Mouse (Mus musculus): ENCODE measurements around the gene Afap1l2. TPM values are rescaled to one million over a fixed set of nuclear protein-coding genes. Genes with fewer than 3 reads are reported as not detected.

Gene Afap1l2
- total RNA-seq, 1 experiment = 3.7 TPM

DNA sequence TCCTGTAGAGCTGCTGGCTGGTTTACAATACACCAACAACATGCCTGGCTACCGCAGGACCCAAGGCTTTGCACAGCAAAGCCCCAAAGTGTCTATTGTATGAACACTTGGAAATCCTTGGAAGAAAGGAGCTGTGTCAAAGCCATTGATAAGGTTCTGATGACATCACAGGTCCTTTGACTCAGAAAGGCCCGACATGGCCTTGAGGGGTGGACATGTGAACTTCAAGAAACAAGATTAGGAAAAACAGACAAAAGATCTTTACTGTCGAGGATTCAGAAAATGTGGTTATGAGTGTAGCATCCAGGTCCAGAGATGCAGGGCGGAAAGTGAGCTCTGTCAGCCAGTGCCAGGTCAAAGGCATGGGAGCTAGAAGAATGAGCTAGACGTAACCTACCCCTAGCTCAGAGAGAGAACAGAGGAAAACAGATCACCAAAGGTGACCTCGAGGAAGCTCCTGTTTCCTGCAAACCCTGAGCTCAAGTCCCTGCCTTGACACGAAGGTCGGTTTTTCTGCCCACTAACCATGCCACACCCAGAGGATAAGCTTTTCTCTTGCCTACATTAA is 15.0 kb downstream of the Afap1l2 start:
- in situ Hi-C loops (cut with MboI; ENCODE audit: low sequenced_read_pairs in 2 of 2, unreplicated experiment in 2 of 2) = no loop called here
- DNase-seq (ENCODE audit: low read depth, low spot score) = no peak
- peaks cover 0 to 18% of the 10 kb centered on the region in 2 experiments; a peak in 2 of 4 replicates for H3K4me1 ChIP-seq (ENCODE audit: control insufficient read depth in 2 of 2, insufficient read depth in 2 of 2, low read length in 2 of 2, poor library complexity in 1 of 2)
- TF ChIP-seq MAFK (IDR thresholded peaks at IDR 0.05; ENCODE audit: insufficient read depth, low read depth, low read length) (no peak), ZNF384 (IDR thresholded peaks at IDR 0.05; ENCODE audit: low read depth, low read length) (no peak), HCFC1 (IDR thresholded peaks at IDR 0.05; ENCODE audit: borderline replicate concordance, insufficient read depth, low read length) (no peak), ZC3H11A (IDR thresholded peaks at IDR 0.05; ENCODE audit: borderline replicate concordance, low read depth, low read length) (no peak), CHD2 (IDR thresholded peaks at IDR 0.05; ENCODE audit: low read depth, low read length) (no peak)
- no peak overlapping the region for H3K9ac ChIP-seq (ENCODE audit: insufficient read depth, low read depth, low read length, poor library complexity, severe bottlenecking)
- H3K36me3 ChIP-seq (ENCODE audit: control insufficient read depth, insufficient read depth, low read length, poor library complexity, severe bottlenecking) = no peaks in the 10 kb centered on the region
- H3K4me3 ChIP-seq (ENCODE audit: insufficient read depth in 1 of 2, low read depth in 1 of 2, low read length in 2 of 2, poor library complexity in 1 of 2, severe bottlenecking in 1 of 2) = no peak overlapping the region
- H3K9me3 ChIP-seq (ENCODE audit: control insufficient read depth, insufficient read depth, low read depth, low read length) = no peaks in the 10 kb centered on the region
- H3K27ac ChIP-seq (ENCODE audit: insufficient read depth, low read depth, low read length, poor library complexity, severe bottlenecking) = no peak overlapping the region

DNA sequence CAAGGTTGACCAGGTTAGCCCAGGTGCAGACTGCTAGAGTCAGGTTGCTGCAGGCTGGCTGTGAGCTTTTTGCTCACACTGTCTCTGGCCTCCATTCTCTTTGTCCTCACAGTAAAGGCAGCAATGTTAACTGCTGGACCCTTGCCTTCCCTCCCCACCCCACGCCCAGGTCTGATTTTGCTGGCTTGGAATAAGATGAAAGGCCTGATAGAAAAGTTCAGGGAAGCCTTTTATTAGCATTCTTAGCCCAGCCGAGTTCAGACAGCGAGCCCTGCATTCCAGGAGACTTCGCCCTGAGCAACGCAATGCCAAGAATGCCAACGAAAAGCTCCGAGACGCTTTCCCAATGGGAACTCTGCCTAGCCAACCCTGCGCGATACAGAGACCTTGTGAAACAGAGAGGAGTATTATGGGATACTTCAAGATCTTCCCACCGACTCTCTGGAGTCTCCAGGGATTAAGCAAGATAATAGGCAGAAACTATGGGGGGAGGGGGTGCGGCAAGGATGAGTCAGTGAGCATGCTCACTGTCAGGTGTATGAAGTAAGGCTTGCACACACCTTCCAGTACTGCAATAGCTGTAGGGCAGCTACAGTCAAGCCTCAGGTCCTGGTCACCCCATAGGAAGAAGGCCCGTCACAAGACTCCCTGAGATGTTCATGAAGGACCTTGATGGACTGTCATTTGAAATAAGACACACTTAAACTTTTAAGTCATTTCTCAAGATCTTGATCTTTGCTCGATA is 17.5 kb downstream of the Afap1l2 start:
- Histone ChIP-seq H3K9ac (ENCODE audit: insufficient read depth, low read depth, low read length, poor library complexity, severe bottlenecking) (no peak overlapping the region), H3K4me3 (ENCODE audit: insufficient read depth in 1 of 2, low read depth in 1 of 2, low read length in 2 of 2, poor library complexity in 1 of 2, severe bottlenecking in 1 of 2) (no peak overlapping the region), H3K36me3 (ENCODE audit: control insufficient read depth, insufficient read depth, low read length, poor library complexity, severe bottlenecking) (no peaks in the 10 kb centered on the region), H3K27ac (ENCODE audit: insufficient read depth, low read depth, low read length, poor library complexity, severe bottlenecking) (no peak overlapping the region), H3K4me1 (ENCODE audit: control insufficient read depth in 2 of 2, insufficient read depth in 2 of 2, low read length in 2 of 2, poor library complexity in 1 of 2) (peaks cover 0 to 20% of the 10 kb centered on the region in 2 experiments; a peak in 1 of 4 replicates), H3K9me3 (ENCODE audit: control insufficient read depth, insufficient read depth, low read depth, low read length) (no peaks in the 10 kb centered on the region)
- peak; percentile 29 for DNase-seq (ENCODE audit: low read depth, low spot score)
- no peak for TF ChIP-seq MAFK (IDR thresholded peaks at IDR 0.05; ENCODE audit: insufficient read depth, low read depth, low read length)
- in situ Hi-C loops (cut with MboI; ENCODE audit: low sequenced_read_pairs in 2 of 2, unreplicated experiment in 2 of 2) = no loop called here

DNA sequence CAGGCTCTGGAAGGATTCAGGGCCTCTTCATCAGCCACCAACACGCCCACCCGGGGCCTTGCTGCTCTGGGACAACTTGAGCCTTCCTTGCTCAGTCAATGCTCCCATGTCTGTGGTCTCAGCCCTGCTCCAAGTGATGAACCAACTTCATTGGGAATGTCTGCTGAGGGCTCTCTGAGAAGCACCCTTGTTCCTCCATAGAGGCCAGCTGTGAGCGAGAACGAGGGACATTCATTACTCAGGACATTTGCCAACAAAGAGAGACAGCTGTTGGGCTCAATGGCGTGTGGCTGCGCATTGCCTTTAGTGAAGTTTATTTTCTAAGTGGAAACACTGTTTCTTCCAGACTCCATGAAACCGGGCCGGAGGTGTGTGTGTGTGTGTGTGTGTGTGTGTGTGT is 18.9 kb downstream of the Afap1l2 start:
- no peak for TF ChIP-seq CHD2 (IDR thresholded peaks at IDR 0.05; ENCODE audit: low read depth, low read length)
- TF ChIP-seq MAFK (IDR thresholded peaks at IDR 0.05; ENCODE audit: insufficient read depth, low read depth, low read length) = no peak
- no peak for TF ChIP-seq ZC3H11A (IDR thresholded peaks at IDR 0.05; ENCODE audit: borderline replicate concordance, low read depth, low read length)
- no peak for TF ChIP-seq ZNF384 (IDR thresholded peaks at IDR 0.05; ENCODE audit: low read depth, low read length)
- no peak for TF ChIP-seq HCFC1 (IDR thresholded peaks at IDR 0.05; ENCODE audit: borderline replicate concordance, insufficient read depth, low read length)
- DNase-seq (ENCODE audit: low read depth, low spot score) = no peak

DNA sequence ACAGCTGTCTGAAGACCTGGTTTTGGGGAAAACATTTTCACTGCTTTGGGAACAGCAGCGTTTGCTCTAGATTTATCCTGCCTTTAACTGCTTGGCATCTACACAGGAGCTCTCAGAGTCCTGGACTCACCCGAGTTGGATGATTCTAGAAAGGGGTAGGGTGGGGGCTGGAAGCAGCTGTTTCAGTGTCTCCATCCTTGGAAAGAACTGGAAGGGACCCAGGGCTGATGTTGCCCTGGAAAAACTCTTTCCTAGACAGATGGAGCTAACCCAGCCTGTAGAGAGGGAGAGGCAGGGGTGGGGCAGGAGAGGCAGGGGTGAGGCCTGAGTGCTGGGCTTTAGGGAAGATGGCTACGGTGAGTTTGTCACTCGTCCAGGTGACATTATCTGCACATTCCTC is 23.8 kb downstream of the Afap1l2 start:
- no peak for TF ChIP-seq CHD2 (IDR thresholded peaks at IDR 0.05; ENCODE audit: low read depth, low read length)
- TF ChIP-seq MAFK (IDR thresholded peaks at IDR 0.05; ENCODE audit: insufficient read depth, low read depth, low read length) = no peak
- TF ChIP-seq ZC3H11A (IDR thresholded peaks at IDR 0.05; ENCODE audit: borderline replicate concordance, low read depth, low read length) = no peak
- TF ChIP-seq HCFC1 (IDR thresholded peaks at IDR 0.05; ENCODE audit: borderline replicate concordance, insufficient read depth, low read length) = no peak
- TF ChIP-seq ZNF384 (IDR thresholded peaks at IDR 0.05; ENCODE audit: low read depth, low read length) = no peak
- Histone ChIP-seq H3K4me1 (ENCODE audit: control insufficient read depth in 2 of 2, insufficient read depth in 2 of 2, low read length in 2 of 2, poor library complexity in 1 of 2) (peaks cover 0 to 18% of the 10 kb centered on the region in 2 experiments; a peak in 1 of 4 replicates), H3K4me3 (ENCODE audit: insufficient read depth in 1 of 2, low read depth in 1 of 2, low read length in 2 of 2, poor library complexity in 1 of 2, severe bottlenecking in 1 of 2) (no peak overlapping the region), H3K9me3 (ENCODE audit: control insufficient read depth, insufficient read depth, low read depth, low read length) (no peaks in the 10 kb centered on the region), H3K36me3 (ENCODE audit: control insufficient read depth, insufficient read depth, low read length, poor library complexity, severe bottlenecking) (no peaks in the 10 kb centered on the region), H3K27ac (ENCODE audit: insufficient read depth, low read depth, low read length, poor library complexity, severe bottlenecking) (no peak overlapping the region), H3K9ac (ENCODE audit: insufficient read depth, low read depth, low read length, poor library complexity, severe bottlenecking) (no peak overlapping the region)
- no peak for DNase-seq (ENCODE audit: low read depth, low spot score)
- in situ Hi-C loops (cut with MboI; ENCODE audit: low sequenced_read_pairs in 2 of 2, unreplicated experiment in 2 of 2) = no loop called here

More for the DNA sequence above, 18.9 kb downstream of the Afap1l2 start:
- in situ Hi-C loops (cut with MboI; ENCODE audit: low sequenced_read_pairs in 2 of 2, unreplicated experiment in 2 of 2) = no loop called here
- peaks cover 0 to 20% of the 10 kb centered on the region in 2 experiments; a peak in 1 of 4 replicates for H3K4me1 ChIP-seq (ENCODE audit: control insufficient read depth in 2 of 2, insufficient read depth in 2 of 2, low read length in 2 of 2, poor library complexity in 1 of 2)
- no peak overlapping the region for H3K9ac ChIP-seq (ENCODE audit: insufficient read depth, low read depth, low read length, poor library complexity, severe bottlenecking)
- no peaks in the 10 kb centered on the region for H3K36me3 ChIP-seq (ENCODE audit: control insufficient read depth, insufficient read depth, low read length, poor library complexity, severe bottlenecking)
- no peaks in the 10 kb centered on the region for H3K9me3 ChIP-seq (ENCODE audit: control insufficient read depth, insufficient read depth, low read depth, low read length)
- H3K27ac ChIP-seq (ENCODE audit: insufficient read depth, low read depth, low read length, poor library complexity, severe bottlenecking) = no peak overlapping the region
- H3K4me3 ChIP-seq (ENCODE audit: insufficient read depth in 1 of 2, low read depth in 1 of 2, low read length in 2 of 2, poor library complexity in 1 of 2, severe bottlenecking in 1 of 2) = no peak overlapping the region
